Mouse (Mus musculus): ENCODE measurements around the gene Lypd6. TPM values are rescaled to one million over a fixed set of nuclear protein-coding genes. Genes with fewer than 3 reads are reported as not detected.
A peak's percentile ranks its signal among the peaks of the same experiment; 100 is the strongest.

Gene Lypd6
- polyA plus RNA-seq, 1 experiment from 2014 or later: 3.5 TPM

- 85% methylated on average over 2 of the region's 2 CpGs for WGBS
- Histone ChIP-seq H3K9ac (ENCODE audit: low read length) (no peak overlapping the region), H3K4me2 (no peak overlapping the region), H3K4me1 (ENCODE audit: control insufficient read depth, insufficient read depth, low read length) (no peaks in the 10 kb centered on the region), H3K36me3 (ENCODE audit: control insufficient read depth, insufficient read depth, low read length) (no peaks in the 10 kb centered on the region), H3K4me3 (ENCODE audit: low read depth, low read length) (no peak overlapping the region), H3K27ac (ENCODE audit: low read depth, low read length) (no peak overlapping the region), H3K27me3 (ENCODE audit: control insufficient read depth, insufficient read depth, low read length) (no peaks in the 10 kb centered on the region), H3K9me3 (ENCODE audit: control insufficient read depth, low read length) (no peaks in the 10 kb centered on the region)
- DNase-seq (ENCODE audit: low spot score, missing footprints) (peak; percentile 17), ATAC-seq (ENCODE audit: low FRiP score) (no peak)
These were observed 134.3 kb downstream of the Lypd6 start for GRCm38 (mm10) chr2:50200541-50200940.

GRCm38 (mm10) chr2:50220574-50220973 is 154.3 kb downstream of the Lypd6 start:
- WGBS: 66% methylated on average over 7 of the region's 7 CpGs

GRCm38 (mm10) chr2:50225019-50225418 is 158.8 kb downstream of the Lypd6 start:
- H3K4me3 ChIP-seq (ENCODE audit: low read depth, low read length): no peak overlapping the region
- no peaks in the 10 kb centered on the region for H3K36me3 ChIP-seq (ENCODE audit: control insufficient read depth, insufficient read depth, low read length)
- no peak for ATAC-seq (ENCODE audit: low FRiP score)
- H3K27ac ChIP-seq (ENCODE audit: low read depth, low read length): no peak overlapping the region
- no peaks in the 10 kb centered on the region for H3K27me3 ChIP-seq (ENCODE audit: control insufficient read depth, insufficient read depth, low read length)
- H3K4me2 ChIP-seq: no peak overlapping the region
- DNase-seq (ENCODE audit: low spot score, missing footprints): no peak
- no peaks in the 10 kb centered on the region for H3K9me3 ChIP-seq (ENCODE audit: control insufficient read depth, low read length)
- peaks cover 2% of the 10 kb centered on the region; the same call in 1 of the 2 replicates for H3K4me1 ChIP-seq (ENCODE audit: control insufficient read depth, insufficient read depth, low read length)
- WGBS: 91% methylated on average over 4 of the region's 4 CpGs
- no peak overlapping the region for H3K9ac ChIP-seq (ENCODE audit: low read length)

More at GRCm38 (mm10) chr2:50220574-50220973, 154.3 kb downstream of the Lypd6 start:
- Histone ChIP-seq H3K9ac (ENCODE audit: low read length) (no peak overlapping the region), H3K27me3 (ENCODE audit: control insufficient read depth, insufficient read depth, low read length) (no peaks in the 10 kb centered on the region), H3K4me2 (no peak overlapping the region), H3K27ac (ENCODE audit: low read depth, low read length) (no peak overlapping the region), H3K9me3 (ENCODE audit: control insufficient read depth, low read length) (no peaks in the 10 kb centered on the region), H3K4me3 (ENCODE audit: low read depth, low read length) (no peak overlapping the region), H3K36me3 (ENCODE audit: control insufficient read depth, insufficient read depth, low read length) (no peaks in the 10 kb centered on the region), H3K4me1 (ENCODE audit: control insufficient read depth, insufficient read depth, low read length) (peaks cover 2% of the 10 kb centered on the region; the same call in 1 of the 2 replicates)
- ATAC-seq (ENCODE audit: low FRiP score) (no peak; the same call in 1 of the 2 replicates), DNase-seq (ENCODE audit: low spot score, missing footprints) (no peak)

GRCm38 (mm10) chr2:50233491-50233890 is 167.3 kb downstream of the Lypd6 start:
- Histone ChIP-seq H3K4me3 (ENCODE audit: low read depth, low read length) (no peak overlapping the region), H3K4me1 (ENCODE audit: control insufficient read depth, insufficient read depth, low read length) (no peaks in the 10 kb centered on the region), H3K9me3 (ENCODE audit: control insufficient read depth, low read length) (no peaks in the 10 kb centered on the region), H3K27ac (ENCODE audit: low read depth, low read length) (no peak overlapping the region), H3K36me3 (ENCODE audit: control insufficient read depth, insufficient read depth, low read length) (no peaks in the 10 kb centered on the region), H3K4me2 (no peak overlapping the region), H3K9ac (ENCODE audit: low read length) (no peak overlapping the region), H3K27me3 (ENCODE audit: control insufficient read depth, insufficient read depth, low read length) (no peaks in the 10 kb centered on the region)
- 72% methylated on average over 8 of the region's 8 CpGs for WGBS
- DNase-seq (ENCODE audit: low spot score, missing footprints) (no peak), ATAC-seq (ENCODE audit: low FRiP score) (no peak)

Other genes with a start within 250 kb of the Lypd6 start
- gene Mmadhc, start 230.4 kb downstream of the Lypd6 start, polyA plus RNA-seq (2014; fragmentation: Nextera tagmentation; extraction: Ambion mirVana): 172 and 177 TPM in 2 replicates